Mouse (Mus musculus): Measurements from ENCODE around the gene Pecr. TPM values are rescaled to one million over a fixed set of nuclear protein-coding genes. Genes with fewer than 3 reads are reported as not detected.
"Not testable (repeated sequence)": the region's sequence is repeated elsewhere in the genome, so short reads cannot be mapped to it uniquely, and the experiment has no call there.

Pecr gene
- polyA plus RNA-seq, 1 experiment from 2014 or later = 35.6 TPM

DNA sequence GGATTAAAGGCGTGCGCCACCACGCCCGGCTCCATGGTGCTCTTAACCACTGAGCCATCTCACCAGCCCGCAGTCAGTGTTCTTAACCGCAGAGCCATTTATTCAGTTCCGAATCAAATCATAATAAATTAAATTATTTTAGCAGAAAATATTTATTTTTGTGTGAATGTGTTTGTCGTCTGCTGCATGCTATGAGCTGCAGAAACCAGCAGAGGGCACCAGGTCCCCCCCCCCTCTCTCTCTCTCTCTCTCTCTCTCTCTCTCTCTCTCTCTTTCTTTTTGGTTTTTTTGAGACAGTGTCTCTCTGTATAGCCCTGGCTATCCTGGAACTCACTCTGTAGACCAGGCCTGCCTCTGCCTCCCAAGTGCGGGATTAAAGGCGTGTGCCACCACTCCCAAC lies 51.5 kb downstream of the Pecr start:
- H3K27me3 ChIP-seq; H3K4me3 ChIP-seq (replicated peaks); H3K27ac ChIP-seq (replicated peaks); ATAC-seq (ENCODE audit: insufficient number of reproducible peaks, low FRiP score, low TSS enrichment, low read depth); H3K4me1 ChIP-seq; H3K36me3 ChIP-seq; H3K9me3 ChIP-seq (replicated peaks); H3K4me2 ChIP-seq (replicated peaks); H3K9ac ChIP-seq: not testable (repeated sequence)
- WGBS = 80% methylated on average over 10 of the region's 10 CpGs

DNA sequence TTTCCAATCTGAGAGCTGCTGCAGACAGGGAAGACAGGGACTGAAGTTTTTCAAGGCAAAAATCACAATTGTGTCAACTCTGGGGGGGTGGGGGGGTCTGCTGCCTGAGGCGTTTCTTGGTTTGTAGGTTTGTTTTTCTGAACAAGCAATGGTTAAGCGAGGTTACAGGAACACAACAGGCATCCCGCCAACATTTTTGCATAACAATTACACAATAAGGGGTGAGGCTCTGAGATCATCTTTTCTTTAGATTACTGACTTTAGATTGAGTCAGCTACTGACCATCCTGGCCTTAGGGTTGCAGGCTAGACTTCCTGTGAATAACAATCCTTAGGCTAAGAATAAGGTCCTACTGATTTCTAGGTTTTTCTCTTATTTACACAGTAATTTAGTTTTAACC lies 55.1 kb downstream of the Pecr start:
- Histone ChIP-seq H3K9me3 (replicated peaks) (no peaks in the 10 kb centered on the region), H3K4me1 (0 out of 2 replicates have a peak, but pooled peaks cover 4% of the 10 kb centered on the region), H3K27me3 (peaks cover 6% of the 10 kb centered on the region; the same call in 1 of the 2 replicates), H3K36me3 (no peaks in the 10 kb centered on the region), H3K9ac (no peak overlapping the region), H3K27ac (replicated peaks) (no peak overlapping the region), H3K4me2 (replicated peaks) (no peak overlapping the region), H3K4me3 (replicated peaks) (no peak overlapping the region)
- ATAC-seq (ENCODE audit: insufficient number of reproducible peaks, low FRiP score, low TSS enrichment, low read depth) = no peak
- 29% methylated on average over 3 of the region's 3 CpGs for WGBS

DNA sequence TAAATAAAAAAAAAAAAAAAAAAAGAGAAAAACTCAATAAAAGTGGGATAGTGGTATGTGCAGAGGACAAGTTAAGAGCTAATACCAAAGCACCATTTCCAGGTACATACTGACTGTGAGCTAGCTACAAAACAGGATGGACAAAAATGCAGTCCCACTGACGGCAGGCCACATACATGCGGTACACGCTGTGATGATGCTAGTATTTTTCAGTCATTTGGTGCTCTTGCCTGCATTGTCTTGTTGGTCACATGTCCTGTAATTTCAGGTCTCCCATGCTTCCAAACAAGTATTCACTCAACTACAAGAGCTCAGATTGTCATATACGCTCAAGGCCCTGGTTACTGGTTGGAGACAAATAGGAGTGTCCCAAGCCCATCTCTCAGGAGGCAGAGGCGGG lies 56.6 kb downstream of the Pecr start:
- Histone ChIP-seq H3K9me3 (replicated peaks) (no peaks in the 10 kb centered on the region), H3K4me3 (replicated peaks) (no peak overlapping the region), H3K4me1 (0 out of 2 replicates have a peak, but pooled peaks cover 4% of the 10 kb centered on the region), H3K27ac (replicated peaks) (no peak overlapping the region), H3K36me3 (no peaks in the 10 kb centered on the region), H3K4me2 (replicated peaks) (no peak overlapping the region), H3K27me3 (peaks cover 10% of the 10 kb centered on the region; the same call in 1 of the 2 replicates), H3K9ac (no peak overlapping the region)
- no peak for ATAC-seq (ENCODE audit: insufficient number of reproducible peaks, low FRiP score, low TSS enrichment, low read depth)
- 87% methylated on average over 5 of the region's 5 CpGs for WGBS

DNA sequence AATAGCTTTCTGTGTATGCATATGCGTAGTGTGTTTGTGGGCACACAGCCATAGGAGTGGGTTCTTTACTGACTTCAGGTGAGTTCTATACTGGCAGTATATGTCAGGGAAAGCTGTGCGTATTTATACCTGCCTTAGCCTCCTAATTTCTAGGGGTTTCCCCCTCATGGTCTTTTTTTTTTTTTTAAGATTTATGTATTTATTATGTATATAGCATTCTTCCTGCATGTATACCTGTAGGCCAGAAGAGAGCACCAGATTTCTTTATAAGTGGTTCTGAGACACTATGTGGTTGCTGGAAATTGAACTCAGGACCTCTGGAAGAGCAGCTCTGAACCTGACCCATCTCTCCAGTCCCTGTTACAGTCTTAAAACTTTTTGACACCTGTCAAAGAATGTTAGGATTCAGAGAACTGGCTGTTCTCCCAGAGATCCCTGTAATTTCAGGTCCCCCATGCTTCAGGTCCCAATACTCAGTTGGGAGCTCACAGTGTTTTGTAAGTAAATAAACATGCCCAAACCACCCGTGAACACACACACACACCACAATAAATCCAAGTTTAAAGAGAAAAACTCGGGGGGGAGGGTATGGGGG lies 57.1 kb downstream of the Pecr start:
- Histone ChIP-seq H3K27me3 (peaks cover 10% of the 10 kb centered on the region; the same call in 1 of the 2 replicates), H3K9me3 (replicated peaks) (no peaks in the 10 kb centered on the region), H3K4me1 (0 out of 2 replicates have a peak, but pooled peaks cover 4% of the 10 kb centered on the region), H3K36me3 (no peaks in the 10 kb centered on the region), H3K9ac (no peak overlapping the region), H3K27ac (replicated peaks) (no peak overlapping the region), H3K4me3 (replicated peaks) (no peak overlapping the region), H3K4me2 (replicated peaks) (no peak overlapping the region)
- no peak for ATAC-seq (ENCODE audit: insufficient number of reproducible peaks, low FRiP score, low TSS enrichment, low read depth)
- 34% methylated on average over 4 of the region's 4 CpGs for WGBS

DNA sequence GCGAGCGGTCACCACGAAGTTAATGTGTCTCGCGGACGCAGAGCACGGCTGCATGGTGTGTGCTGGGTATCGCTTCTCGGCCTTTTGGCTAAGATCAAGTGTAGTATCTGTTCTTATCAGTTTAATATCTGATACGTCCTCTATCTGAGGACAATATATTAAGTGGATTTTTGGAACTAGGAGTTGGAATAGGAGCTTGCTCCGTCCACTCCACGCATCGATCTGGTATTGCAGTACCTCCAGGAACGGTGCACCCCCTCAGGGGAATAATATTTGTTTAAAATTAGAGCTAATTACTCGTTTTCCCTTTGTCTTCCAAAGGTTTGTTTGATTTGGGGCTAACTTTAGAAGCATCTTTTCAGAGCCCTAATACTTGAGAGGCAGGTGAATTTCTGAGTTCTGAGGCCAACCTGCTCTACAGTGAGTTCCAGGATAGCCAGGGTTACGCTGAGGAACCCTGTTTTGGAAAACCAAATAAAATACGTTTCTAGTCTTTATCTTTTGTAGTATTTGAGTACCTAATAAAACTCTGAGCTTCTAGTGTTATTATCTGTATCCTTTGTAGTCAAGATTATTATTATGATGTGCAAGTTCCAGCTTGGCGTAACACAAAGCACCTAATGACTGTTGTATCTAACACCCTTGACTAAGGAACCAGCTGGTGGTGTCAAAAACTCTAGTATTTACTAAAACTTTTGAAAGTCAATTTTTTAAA lies 57.8 kb downstream of the Pecr start:
- H3K36me3 ChIP-seq = no peaks in the 10 kb centered on the region
- H3K4me2 ChIP-seq (replicated peaks) = peak overlapping the region; percentile 62
- H3K27ac ChIP-seq (replicated peaks) = peak overlapping the region; percentile 41; the same call in 1 of the 2 replicates
- peaks cover 10% of the 10 kb centered on the region; the same call in 1 of the 2 replicates for H3K27me3 ChIP-seq
- 0 out of 2 replicates have a peak, but pooled peaks cover 4% of the 10 kb centered on the region for H3K4me1 ChIP-seq
- no peak overlapping the region for H3K9ac ChIP-seq
- H3K4me3 ChIP-seq (replicated peaks) = peak overlapping the region; percentile 54
- under 1% methylated on average over 11 of the region's 18 CpGs for WGBS
- no peaks in the 10 kb centered on the region for H3K9me3 ChIP-seq (replicated peaks)
- peak; percentile 82 for ATAC-seq (ENCODE audit: insufficient number of reproducible peaks, low FRiP score, low TSS enrichment, low read depth)

GRCm38 (mm10) chr1:72225720-72226171 lies 58.4 kb downstream of the Pecr start:
- not testable (repeated sequence) for H3K9me3 ChIP-seq (replicated peaks); H3K9ac ChIP-seq; H3K4me1 ChIP-seq; H3K36me3 ChIP-seq
- H3K27me3 ChIP-seq = peaks cover 10% of the 10 kb centered on the region; the same call in 1 of the 2 replicates
- ATAC-seq (ENCODE audit: insufficient number of reproducible peaks, low FRiP score, low TSS enrichment, low read depth) = peak; percentile 88
- WGBS = under 1% methylated on average over 25 of the region's 31 CpGs
- peak overlapping the region; percentile 54 for H3K4me3 ChIP-seq (replicated peaks)
- peak overlapping the region; percentile 62 for H3K4me2 ChIP-seq (replicated peaks)
- H3K27ac ChIP-seq (replicated peaks) = 0 out of 2 replicates have a peak overlapping the region, but pooled peaks have one; percentile 34

- peak overlapping the region; percentile 62 for H3K4me2 ChIP-seq (replicated peaks)
- H3K9me3 ChIP-seq (replicated peaks) = no peaks in the 10 kb centered on the region
- H3K4me3 ChIP-seq (replicated peaks) = peak overlapping the region; percentile 54
- 0 out of 2 replicates have a peak, but pooled peaks cover 4% of the 10 kb centered on the region for H3K4me1 ChIP-seq
- no peaks in the 10 kb centered on the region for H3K36me3 ChIP-seq
- ATAC-seq (ENCODE audit: insufficient number of reproducible peaks, low FRiP score, low TSS enrichment, low read depth) = no peak
- H3K27me3 ChIP-seq = peaks cover 10% of the 10 kb centered on the region; the same call in 1 of the 2 replicates
- no peak overlapping the region for H3K27ac ChIP-seq (replicated peaks)
- WGBS = 7% methylated on average over 13 of the region's 13 CpGs
- H3K9ac ChIP-seq = no peak overlapping the region
Measured at GRCm38 (mm10) chr1:72225054-72225718, 58.9 kb downstream of the Pecr start.

DNA sequence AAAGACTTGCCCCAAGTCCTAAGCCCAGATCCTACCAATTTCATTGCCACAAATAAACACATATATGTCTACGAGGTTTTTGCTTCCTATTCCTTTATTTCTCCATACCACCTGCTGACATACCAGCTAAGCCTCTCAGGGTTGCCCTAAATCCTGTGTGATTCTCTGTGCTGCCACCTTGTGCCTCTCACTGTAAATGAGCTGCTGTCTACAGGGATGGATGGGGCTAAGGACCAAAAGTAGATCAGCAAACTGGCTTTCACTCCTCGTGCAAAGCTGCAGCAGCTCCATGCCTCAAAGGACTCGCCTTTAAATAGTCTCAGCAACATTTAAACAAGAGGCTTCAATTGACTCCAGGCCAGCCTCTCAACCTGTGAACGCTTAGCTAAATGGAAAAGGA lies 64.1 kb downstream of the Pecr start:
- ATAC-seq (ENCODE audit: insufficient number of reproducible peaks, low FRiP score, low TSS enrichment, low read depth) = no peak

GRCm38 (mm10) chr1:72219116-72219515 lies 65.0 kb downstream of the Pecr start:
- no peak overlapping the region for H3K27ac ChIP-seq (replicated peaks)
- H3K27me3 ChIP-seq = peaks cover 6% of the 10 kb centered on the region; the same call in 1 of the 2 replicates
- H3K9me3 ChIP-seq (replicated peaks) = no peaks in the 10 kb centered on the region
- 0 out of 2 replicates have a peak, but pooled peaks cover 8% of the 10 kb centered on the region for H3K4me1 ChIP-seq
- 39% methylated on average over 2 of the region's 2 CpGs for WGBS
- no peak for ATAC-seq (ENCODE audit: insufficient number of reproducible peaks, low FRiP score, low TSS enrichment, low read depth)
- no peaks in the 10 kb centered on the region for H3K36me3 ChIP-seq
- H3K9ac ChIP-seq = no peak overlapping the region
- no peak overlapping the region for H3K4me2 ChIP-seq (replicated peaks)
- no peak overlapping the region for H3K4me3 ChIP-seq (replicated peaks)

More for the DNA sequence above, 64.1 kb downstream of the Pecr start:
- no peak overlapping the region for H3K4me3 ChIP-seq (replicated peaks)
- no peak overlapping the region for H3K27ac ChIP-seq (replicated peaks)
- WGBS = 17% methylated on average over 4 of the region's 4 CpGs
- no peaks in the 10 kb centered on the region for H3K36me3 ChIP-seq
- H3K4me1 ChIP-seq = 0 out of 2 replicates have a peak, but pooled peaks cover under 1% of the 10 kb centered on the region
- no peaks in the 10 kb centered on the region for H3K9me3 ChIP-seq (replicated peaks)
- no peak overlapping the region for H3K9ac ChIP-seq
- H3K27me3 ChIP-seq = peaks cover 10% of the 10 kb centered on the region; the same call in 1 of the 2 replicates
- H3K4me2 ChIP-seq (replicated peaks) = no peak overlapping the region

DNA sequence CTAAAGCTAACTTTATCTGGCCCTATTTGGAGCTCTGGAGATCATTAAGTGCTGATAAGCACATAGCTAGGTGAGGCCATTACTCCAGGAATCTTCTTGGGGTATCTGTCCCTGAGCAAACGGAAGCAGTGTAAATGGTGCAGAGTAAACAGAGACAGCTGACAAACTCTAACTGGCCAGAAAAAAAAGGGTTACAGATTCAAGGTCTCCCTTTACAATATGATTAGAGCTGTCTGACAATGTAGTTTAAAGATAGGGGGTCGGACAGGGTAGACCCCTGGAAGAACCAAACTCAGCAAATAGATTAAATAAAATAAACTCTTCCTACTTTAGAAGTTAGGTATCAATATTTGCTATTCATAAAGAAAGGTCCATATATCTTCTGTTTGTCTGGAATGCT lies 65.5 kb downstream of the Pecr start:
- no peak overlapping the region for H3K4me3 ChIP-seq (replicated peaks)
- ATAC-seq (ENCODE audit: insufficient number of reproducible peaks, low FRiP score, low TSS enrichment, low read depth) = no peak
- no peak overlapping the region for H3K9ac ChIP-seq
- no peak overlapping the region for H3K27ac ChIP-seq (replicated peaks)
- 0 out of 2 replicates have a peak, but pooled peaks cover 8% of the 10 kb centered on the region for H3K4me1 ChIP-seq
- H3K36me3 ChIP-seq = no peaks in the 10 kb centered on the region
- no peaks in the 10 kb centered on the region for H3K9me3 ChIP-seq (replicated peaks)
- 0 out of 2 replicates have a peak, but pooled peaks cover 1% of the 10 kb centered on the region for H3K27me3 ChIP-seq
- no peak overlapping the region for H3K4me2 ChIP-seq (replicated peaks)
- 57% methylated on average over 2 of the region's 2 CpGs for WGBS

DNA sequence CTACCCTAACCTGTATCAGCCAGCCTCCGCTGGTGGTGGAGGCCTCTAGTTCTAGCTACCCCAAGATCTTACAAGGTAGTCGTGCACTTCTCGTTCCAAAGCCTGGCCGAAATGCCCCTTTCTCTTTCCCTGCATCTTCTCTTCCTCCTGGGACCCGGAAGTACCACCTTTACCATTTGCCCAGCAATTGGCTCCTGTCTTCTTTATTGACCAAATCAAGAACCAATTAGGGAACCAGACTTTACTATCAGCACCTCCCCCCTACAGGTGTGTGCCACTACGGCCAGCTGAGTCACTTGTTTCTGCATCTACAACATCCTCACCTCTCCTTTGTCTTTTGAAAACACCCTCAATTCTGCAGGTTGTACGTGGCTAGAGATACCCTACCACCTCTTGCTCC lies 67.4 kb downstream of the Pecr start:
- Histone ChIP-seq H3K27me3 (no peaks in the 10 kb centered on the region), H3K4me1 (0 out of 2 replicates have a peak, but pooled peaks cover 12% of the 10 kb centered on the region), H3K9ac (no peak overlapping the region), H3K9me3 (replicated peaks) (no peaks in the 10 kb centered on the region), H3K4me2 (replicated peaks) (no peak overlapping the region), H3K4me3 (replicated peaks) (no peak overlapping the region), H3K27ac (replicated peaks) (no peak overlapping the region), H3K36me3 (no peaks in the 10 kb centered on the region)
- ATAC-seq (ENCODE audit: insufficient number of reproducible peaks, low FRiP score, low TSS enrichment, low read depth) = no peak
- WGBS = 86% methylated on average over 7 of the region's 7 CpGs

Measured in embryonic facial prominence, embryonic 15.5 days (tissue).